Mouse (Mus musculus): ENCODE results near the gene Pxn.
"Not testable (repeated sequence)": the region's sequence is repeated elsewhere in the genome, so short reads cannot be mapped to it uniquely, and the experiment has no call there.

Gene Pxn

DNA sequence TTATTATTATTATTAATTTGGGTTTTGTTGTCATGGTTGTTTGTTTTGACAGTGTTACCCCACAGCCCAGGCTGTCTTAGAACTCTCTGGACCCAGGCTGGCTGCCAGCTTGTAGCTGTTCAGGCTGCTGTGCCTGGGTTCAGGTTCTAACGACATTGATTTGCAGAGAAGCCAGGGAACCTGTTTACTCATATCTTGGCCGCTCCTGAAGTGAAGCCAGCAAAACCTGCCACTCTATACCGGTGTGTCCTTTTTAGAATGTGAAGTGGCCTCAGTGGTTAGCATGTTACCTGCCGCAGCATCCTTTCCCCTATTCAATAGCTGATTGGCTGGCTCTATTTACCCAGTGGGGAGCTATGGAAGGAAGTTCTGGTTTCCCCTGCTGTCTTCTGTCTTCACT is 19.8 kb upstream of the Pxn start:
- DNase-seq: peak in 1 of 2 experiments; percentile 40

DNA sequence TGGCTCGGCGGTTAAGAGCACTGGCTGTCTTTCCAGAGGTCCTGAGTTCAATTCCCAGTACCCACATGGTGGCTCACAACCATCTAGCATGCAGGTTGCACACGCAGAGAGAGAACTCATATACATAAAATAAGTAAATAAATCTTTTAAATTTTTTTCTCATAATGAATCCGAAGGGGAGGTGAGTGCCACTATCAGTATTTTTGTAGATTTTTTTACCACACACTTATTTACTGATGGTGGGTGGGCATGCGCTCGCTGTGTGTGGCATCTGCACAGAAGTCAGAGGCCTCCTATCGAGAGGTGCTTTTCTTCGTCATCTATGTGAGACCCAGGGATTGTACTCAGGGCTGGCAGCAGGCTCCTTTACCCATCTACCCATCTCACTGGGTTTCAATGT is 19.1 kb upstream of the Pxn start:
- no peak for DNase-seq

DNA sequence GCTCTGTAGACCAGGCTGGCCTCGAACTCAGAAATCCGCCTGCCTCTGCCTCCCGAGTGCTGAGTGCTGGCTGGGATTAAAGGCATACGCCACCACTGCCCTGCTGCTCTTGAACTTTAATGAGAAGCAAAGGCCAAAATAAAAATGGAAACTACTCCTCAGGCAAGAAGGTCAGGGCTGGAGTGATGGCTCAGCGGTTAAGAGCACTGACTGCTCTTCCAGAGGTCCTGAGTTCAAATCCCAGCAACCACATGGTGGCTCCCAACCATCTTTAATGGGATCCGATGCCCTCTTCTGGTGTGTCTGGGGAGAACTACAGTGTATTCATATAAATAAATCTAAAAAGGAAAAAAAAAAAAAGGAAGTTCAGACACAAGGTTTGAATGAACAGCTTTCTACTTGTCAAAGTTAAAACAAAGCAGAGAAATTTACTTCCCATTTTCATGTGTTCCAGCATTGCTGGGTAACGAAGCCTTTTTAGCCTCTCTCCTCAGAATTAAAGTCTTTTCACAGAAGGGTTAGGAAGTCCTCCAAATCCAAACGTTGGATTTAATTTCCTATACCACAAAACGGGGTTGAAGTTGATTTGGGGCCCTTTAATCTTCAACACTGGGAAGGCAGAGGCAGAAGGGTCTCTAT is 18.4 kb upstream of the Pxn start:
- DNase-seq: no peak

DNA sequence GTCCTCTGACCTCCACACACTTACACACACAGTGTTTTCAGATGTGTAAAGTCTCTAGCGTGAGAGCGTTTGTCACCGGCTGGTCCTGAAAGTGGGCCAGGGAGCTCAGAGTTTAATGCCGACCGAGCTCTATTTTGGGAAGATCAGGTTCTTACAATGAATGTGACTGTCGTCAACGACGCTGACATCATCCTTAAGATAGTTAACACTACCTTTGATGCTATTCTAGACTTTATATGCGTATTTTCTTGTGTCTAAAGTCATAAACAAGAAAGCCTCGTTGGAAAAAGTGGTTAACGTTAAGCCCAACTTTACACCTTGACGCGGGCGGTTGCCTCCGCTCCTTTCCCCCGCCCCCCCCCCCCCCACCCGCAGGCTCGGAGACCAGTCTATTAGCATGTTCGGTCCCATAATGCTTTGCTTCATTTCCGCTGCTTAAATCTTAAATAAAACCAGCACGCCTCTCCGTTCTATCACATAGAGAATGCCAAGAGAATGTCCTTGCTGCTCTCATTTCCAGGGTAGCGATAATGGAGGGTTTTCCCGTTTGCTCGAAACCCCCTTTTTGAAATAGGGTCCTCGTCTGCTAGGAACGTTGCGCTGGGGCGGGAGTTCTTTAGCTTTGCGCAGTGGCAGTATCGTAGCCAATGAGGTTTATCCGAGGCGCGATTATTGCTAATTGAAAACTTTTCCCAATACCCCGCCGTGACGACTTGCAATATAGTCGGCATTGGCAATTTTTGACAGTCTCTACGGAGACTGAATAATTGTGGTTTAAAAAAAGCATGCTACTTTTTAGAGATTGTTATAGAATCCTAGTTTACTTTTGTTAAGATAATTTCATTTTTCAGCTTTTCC is 17.4 kb upstream of the Pxn start:
- DNase-seq: peak; percentile 80 to 89

DNA sequence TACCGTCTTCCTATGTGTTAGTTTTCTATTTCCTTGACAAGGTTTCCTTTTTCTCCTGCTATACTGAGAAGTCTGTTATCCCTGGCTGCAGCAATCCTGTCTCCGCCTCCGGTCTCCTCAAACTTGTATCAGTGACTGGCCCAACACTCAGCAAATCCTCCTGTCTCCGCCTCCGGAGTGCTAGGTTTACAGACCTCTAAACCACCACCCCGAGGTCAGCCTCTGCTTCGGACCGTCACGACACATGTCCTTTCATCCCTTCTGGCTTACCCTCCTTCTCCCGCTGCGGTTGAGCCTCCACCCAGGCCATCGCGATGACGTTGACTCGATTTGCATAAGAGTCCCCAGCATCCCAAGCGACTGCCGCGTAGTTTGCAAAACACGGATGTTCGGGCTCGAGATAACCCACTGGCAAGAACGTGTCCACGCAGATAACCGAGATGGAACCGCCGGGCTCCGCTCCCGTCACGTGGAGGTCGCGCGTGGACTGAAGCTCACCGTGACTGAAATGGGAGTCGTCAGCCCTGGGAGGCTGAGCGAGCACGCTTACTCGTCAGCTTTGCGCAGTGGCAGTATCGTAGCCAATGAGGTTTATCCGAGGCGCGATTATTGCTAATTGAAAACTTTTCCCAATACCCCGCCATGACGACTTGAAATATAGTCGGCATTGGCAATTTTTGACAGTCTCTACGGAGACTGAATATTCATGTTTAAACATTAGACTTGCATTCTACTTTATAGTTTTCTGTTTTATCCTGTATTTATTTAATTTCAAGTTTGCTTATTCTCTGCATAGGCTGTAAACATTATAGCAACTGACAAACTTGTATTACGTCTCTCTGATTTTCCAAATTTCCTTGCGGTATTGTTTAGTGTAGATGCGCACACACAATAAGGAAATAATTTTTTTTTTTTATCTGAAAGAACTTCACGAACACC is 16.5 kb upstream of the Pxn start:
- peak; percentile 92 to 94 for DNase-seq

DNA sequence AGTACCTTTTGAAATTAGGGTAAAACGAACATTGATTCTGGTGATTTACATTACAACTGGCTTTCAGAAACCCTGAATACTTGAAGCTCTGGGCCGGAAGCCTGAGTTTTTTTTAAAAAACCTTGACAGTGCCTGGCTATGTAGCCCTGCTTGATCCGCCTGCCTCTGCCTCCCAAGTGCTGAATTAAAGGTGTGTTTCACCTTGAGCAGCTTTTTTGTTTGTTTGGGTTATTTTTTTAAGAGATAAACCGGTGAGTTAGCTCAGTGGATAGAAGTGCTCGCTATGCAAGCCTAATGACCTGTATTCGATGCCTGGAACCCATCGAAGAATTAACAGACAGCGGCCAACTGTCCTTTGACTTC is 15.9 kb upstream of the Pxn start:
- DNase-seq: no peak

DNA sequence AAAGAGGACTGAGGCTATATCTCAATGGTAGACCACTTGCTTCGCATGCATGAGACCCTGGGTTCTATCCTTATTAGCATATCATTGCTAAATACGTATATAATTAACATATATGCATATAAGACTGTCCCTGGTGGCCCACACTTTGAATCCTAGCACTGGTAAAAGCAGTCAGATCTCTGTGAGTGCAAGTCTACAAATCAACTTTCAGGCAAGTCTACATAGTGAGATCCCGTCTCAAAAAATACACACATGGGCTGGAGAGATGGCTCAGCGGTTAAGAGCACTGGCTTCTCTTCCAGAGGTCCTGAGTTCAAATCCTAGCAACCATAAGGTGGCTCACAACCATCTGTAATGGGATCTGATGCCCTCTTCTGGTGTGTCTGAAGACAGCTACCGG is 15.4 kb upstream of the Pxn start:
- no peak for DNase-seq

DNA sequence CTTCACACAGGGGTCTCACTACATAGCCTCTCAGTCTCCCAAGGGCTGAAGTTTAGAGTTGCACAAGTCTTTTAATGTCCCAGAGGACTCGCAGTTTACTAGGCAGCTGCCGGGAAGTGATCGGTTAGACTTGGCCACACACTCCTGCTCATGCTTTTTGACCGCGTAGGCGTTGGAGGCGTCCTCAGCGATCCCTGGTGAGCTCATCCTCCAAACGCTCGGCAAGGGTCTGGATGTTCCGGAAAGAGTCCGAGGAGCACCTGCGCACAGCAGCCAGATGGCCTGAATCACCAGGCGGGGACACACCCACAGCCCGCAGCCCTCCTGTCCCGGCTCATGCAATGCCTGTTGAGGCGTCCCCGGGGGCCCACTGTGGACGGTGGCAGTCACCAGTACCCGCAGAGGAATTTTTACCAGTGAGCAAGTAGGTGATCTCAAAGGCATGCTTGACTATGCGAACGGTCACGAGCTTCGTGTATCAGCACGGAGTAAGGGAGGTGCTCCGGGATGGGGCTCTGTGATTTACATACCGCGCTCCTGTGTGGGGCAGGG is 14.6 kb upstream of the Pxn start:
- DNase-seq: peak; percentile 72 to 75

DNA sequence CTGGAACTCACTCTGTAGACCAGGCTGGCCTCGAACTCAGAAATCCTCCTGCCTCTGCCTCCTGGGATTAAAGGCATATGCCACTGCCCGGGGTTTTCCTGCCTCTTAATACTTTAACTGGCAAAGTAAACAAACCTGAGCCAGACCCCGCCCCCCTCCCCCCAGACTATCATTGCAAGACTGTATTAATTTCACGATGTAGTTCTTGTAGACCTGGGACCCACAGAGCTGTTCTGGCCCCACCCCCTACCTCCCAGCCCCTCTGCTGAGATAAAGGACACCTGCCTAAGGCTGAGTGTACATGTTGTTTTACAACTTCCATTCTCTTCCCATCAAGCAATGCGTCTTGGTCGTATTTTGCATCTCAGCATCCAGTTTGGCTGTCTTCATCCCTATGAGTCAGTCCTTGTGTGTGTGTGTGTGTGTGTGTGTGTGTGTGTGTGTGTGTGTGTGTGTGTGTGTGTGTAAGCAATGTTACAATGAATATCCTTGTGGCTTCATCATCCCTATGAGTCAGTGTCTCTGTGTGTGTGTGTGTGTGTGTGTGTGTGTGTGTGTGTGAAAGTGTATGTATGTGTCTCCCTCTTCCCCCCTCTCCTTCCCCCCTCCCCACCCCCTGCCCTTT is 13.7 kb upstream of the Pxn start:
- DNase-seq: no peak

DNA sequence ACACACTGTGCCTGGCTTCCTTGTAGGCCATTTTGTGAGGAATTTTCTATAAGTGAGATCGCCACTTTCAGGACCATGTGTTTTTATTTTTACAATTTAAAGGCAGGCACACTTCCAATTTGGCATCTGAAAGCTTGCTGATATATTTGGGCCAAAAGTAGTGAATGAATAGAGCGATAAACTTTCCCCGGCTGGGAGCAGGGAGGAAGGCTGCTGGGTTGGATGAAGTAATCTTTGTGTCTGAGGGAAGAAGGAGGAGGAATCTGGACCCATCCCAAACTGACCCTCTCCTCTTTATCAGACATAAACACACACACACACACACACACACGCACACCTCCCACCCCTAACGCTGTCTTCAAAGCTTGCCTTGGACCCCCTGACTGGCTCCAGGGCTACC is 13.0 kb upstream of the Pxn start:
- DNase-seq: no peak

DNA sequence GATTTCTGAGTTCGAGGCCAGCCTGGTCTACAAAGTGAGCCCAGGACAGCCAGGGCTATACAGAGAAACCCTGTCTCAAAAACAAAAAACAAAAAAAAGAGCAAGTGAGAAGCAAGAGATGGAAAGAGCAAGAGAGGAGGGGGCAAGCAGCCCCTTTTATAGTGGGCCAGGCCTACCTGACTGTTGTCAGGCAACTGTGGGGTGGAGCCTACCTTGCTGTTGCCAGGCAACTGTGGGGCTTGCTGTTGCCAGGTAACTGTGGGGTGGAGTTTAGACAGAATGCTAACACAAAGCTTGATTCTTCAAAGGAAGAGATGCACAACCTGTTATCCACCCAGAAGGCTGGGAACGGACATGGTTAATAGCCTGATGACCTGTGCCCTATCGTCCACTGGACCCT is 10.9 kb upstream of the Pxn start:
- DNase-seq: not testable (repeated sequence)

DNA sequence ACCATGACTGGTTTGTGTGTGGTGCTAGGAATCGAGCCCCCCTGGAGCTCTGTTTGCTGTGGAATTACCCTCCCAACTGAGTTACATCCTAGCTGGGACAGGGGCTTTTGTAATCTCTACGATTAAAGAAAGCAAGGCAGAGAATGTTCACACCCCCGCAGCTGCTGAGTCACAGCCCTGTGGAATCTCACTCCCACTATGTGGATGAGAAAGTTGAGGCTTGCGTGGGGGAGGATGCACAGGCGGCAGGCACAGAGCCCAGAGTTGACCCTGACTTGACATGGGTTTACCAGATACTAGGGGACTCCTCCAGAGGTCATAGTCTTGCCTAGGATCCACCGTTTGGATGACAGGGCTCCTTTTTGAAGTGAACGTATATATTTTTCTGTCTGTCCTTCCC is 9.4 kb upstream of the Pxn start:
- DNase-seq: no peak

DNA sequence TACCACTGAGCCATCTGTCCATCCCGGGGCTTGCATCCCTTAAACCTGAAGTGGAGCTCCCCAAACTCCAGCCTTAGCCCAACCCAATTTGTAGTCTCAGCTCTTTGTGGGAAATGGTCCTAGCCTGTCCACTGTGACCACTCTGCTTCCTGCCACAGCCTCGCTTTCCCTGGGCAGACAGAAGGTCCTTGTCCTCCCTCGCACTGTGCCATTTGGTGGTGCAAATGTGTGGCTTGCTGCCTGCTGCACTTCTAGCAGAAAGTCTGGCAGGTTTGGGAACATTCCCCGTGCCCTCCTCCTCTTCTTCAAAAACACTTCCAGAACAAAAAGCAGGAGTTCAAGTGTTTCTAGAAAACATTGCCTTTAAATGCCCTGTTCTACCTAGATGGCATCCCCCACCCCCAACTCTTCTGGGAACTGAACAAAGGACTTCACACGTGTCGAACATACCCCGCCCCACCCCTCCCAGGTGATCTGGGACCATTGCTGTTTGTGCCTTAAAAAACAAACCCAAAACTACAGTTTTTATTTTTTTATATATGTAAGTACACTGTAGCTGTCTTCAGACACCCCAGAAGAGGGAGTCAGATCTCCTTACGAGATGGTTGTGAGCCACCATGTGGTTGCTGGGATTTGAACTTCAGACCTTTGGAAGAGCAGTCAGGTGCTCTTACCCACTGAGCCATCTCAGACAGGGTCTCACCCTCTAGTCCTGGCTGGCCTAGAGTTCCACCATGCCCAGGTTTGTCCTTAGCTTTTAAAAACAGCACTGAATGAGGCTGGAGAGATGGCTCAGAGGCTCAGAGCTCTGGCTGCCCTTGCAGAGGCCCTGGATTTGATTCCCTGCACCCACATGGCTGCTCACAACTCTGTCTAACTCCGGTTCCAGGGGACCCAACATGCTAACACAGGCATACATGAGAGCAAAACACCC is 7.9 kb upstream of the Pxn start:
- peak; percentile 63 to 71 for DNase-seq

DNA sequence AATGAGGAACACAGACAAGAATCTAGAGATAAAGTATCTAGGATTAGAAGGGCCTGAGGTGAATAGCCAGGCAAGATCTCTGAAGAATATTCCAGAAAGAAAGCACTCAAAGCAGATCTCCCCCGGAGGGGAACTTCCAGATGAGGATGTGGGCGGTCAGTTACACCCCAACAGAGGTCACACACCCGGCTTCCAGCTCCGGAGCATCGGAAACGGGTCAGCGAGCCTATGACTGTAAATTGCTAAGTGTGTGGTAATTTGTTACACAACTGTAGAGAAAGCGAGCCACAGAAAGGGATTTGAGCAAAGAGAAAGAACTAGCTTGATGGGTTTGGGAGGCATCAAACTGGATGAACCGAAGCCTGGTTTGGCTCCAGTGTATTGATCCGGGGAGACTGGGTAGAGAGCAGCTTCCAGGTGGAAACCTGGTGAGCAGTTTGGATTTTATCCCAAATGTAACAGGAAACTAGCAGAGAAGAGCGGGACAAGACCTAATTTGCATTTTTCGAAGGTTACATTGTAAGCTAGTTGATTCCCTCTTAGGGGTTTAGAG is 6.0 kb upstream of the Pxn start:
- DNase-seq: no peak

DNA sequence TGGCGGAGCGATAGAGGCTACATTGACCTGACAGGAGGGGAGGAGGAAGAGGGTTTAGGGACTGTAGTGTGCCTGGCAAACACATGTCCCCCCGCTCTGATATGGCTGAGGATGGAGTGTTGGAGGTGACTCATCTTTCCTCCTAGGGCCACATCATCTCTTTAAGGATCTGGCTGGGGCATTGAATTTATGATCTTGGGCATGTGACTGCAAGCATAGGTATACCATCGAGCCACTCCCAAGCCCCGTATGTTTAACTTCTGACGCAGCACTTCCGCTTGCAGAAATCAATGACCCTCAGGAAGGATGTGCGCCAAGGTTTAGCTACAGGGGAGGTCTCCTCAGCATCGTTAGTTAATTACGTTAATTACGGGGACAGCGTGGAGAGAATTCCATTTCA is 3.4 kb upstream of the Pxn start:
- no peak for DNase-seq

DNA sequence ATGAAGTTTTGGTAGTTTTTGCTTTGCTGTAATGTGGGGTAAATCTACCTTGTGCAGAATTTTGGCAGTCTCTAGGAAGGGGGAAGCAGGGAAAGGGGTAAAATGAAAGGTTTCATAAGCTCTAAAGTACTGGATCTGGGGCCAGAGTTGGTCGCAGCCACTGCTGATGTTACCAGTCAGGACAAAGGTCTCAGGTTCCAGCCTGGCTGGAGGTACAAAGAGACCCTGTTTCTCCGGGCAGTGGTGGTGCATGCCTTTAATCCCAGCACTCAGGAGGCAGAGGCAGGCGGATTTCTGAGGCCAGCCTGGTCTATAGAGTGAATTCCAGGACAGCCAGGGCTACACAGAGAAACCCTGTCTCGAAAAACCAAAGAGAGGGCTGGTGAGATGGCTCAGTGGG is 859 bp upstream of the Pxn start:
- DNase-seq: not testable (repeated sequence)

DNA sequence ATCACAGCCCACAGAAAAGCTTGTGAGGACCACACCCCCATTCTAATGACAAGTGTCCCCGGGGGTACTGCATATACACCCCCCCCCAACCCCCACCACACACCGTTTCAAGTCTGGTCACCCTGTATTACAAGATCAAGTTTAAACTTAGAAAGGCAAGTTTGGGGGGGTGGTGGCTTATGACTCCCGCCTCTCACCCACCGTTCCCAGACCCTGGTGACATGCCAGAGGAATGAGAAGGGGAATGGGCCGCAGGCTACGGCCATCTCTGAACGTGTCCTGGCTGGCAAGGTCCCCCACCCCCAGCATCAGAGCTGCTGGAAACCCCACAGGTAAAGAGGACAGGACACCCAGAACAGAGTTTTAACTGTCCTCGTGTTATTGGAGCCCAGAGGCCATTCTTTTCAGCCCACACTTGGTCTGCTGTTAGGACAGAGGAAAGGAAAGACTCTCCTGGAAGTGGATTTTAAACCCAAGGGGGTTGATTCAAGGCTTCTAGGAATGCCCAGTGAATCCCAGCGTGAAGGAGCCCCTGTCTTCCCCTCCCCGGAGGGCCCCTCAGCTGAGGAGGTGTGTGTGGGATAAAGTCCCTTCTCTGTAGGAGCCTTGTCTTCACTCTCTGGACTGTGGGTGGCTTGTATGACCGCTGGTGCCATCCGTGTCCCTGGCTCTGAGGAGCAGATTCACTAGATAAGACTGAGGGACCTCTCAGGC is 948 bp downstream of the Pxn start:
- DNase-seq: peak; percentile 45 to 49

DNA sequence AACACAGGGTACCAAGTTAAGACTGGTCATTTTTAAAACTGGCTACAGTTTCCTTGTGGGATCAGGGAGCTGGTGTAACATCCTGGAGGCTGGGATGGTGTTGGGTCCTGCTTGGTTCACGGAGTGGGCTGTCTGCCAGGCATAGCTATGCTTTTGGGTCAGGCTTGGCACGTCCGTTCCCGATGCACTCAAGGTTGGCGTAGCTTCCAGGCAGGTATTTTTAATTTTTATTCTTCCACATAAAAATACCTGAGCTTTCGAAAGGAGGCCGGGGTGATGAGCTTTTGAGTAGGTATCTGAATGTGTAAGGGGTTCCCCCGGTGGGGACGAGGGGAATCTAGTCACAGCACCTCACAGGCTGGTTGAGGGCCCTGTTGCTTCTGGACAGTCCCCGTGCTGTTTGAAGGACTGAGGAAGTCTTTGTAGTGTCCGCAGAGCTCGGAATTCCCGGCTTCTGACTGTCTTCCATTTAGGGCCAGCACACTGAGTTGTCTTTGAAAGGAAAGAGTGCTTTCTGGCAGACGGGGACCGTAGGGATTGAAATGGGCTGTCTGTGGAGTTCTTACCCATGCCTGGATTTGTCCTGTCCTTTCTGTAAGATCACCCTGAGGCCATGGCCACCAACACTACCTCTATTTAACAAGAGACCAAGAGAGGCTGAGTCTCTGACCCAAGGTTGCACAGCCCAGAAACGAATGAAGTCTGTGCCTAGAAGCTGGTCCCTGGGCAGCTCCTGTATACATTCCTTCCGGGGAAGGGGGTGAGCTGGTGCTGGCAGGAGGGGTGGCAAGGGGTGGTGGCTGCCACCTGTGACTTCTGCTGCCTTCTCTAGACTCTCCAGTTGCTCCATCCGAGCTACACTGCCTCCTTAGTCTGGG is 1.7 kb downstream of the Pxn start:
- DNase-seq: peak; percentile 85 to 89

DNA sequence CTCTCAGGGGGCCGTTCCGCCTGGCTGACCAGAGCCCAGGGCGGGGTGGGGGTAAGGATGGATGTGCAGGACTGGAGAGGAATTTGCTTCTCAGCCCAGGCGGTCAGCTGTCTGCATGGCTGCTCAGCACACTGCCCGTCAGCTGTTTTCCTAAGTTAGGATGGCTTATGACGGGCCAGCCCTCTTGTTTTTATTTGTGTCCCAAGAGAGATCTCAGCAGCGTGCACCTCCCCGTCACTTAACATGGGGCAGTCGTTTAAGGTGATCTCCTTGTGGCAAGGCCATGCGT is 2.3 kb downstream of the Pxn start:
- DNase-seq: peak in 1 of 2 experiments; percentile 52

DNA sequence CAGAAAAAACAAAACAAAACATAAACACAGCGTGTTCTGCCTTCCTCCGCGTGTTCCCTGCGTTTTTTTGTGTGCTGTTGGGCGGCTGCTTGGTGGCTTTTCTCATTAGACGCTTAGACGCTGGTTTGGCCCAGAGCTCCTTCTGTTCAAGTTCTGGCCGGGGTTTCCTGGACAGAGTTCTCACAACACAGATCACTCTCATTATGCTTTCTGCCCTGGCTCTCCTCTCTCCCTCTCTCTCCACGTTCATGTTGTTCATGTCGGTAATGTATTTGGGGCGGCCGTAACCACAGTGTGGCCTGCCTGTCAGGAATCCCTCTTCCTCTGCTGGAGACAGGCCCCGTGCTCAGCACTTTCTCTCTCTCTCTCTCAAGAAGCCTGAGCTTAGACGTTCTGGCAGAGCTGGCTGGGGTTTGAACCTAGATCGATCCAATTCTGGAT is 2.9 kb downstream of the Pxn start:
- peak; percentile 44 to 55 for DNase-seq
